Mouse (Mus musculus) megakaryocyte, embryonic 14.5 days (primary cell): ENCODE data around the gene Atf7.

Experiments used
- FLI1 ChIP-seq: IDR thresholded peaks from 2 replicates; pipeline ENCODE4 v1.6.1; 2012; ENCODE audit warnings: low read length, inconsistent platforms, mixed read lengths
- GATA1 ChIP-seq: IDR thresholded peaks from 3 replicates; pipeline ENCODE4 v1.6.1; 2012; ENCODE audit warnings: mixed read lengths, low read length, inconsistent platforms, borderline replicate concordance

DNA sequence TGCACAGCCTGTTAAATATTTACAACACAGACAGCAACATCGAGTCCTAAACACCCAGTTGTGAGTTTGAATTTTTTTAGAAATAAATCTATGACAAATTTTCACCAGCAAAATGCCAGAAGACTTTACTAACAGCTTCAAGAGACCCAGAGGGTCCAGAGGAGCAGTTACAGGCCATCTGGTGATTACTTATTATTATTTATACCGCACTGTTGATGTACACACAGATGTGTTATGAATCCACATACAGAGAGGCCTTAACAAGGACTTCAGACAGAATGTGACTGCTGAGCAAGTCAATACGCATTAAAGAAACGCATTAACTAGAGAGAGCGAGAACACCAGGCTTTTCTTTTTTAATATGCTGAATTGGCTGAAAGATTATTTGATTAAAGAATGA, 39.8 kb downstream of the Atf7 start:
- TF ChIP-seq GATA1 (no peak), FLI1 (no peak)
